ENCODE assay signal across 13 mouse cellular contexts in genomic region chr12:77151471-77151870, GRCm38 (mm10).
"Had no signal": no experiment of that assay in that cellular context is flagged by ENCODE, and none has a peak within 500 bp of the region (broad histone marks: within the 10 kb centered on the region; RNA-seq: fewer than 3 reads in every experiment).

No protein-coding gene starts in this region.

- H3K9me3 ChIP-seq: intestine, embryonic 15.5 days; kidney, embryonic 15.5 days; limb, embryonic 13.5 days; liver, embryonic 12.5 days; midbrain, embryonic 13.5 days had no signal

- H3K27me3 ChIP-seq: intestine, embryonic 15.5 days; kidney, embryonic 15.5 days; limb, embryonic 13.5 days; liver, embryonic 12.5 days; midbrain, embryonic 13.5 days had no signal

- H3K36me3 ChIP-seq: intestine, embryonic 15.5 days; kidney, embryonic 15.5 days; limb, embryonic 13.5 days; liver, embryonic 12.5 days; midbrain, embryonic 13.5 days had no signal

- H3K4me2 ChIP-seq: intestine, embryonic 15.5 days; kidney, embryonic 15.5 days; limb, embryonic 13.5 days; liver, embryonic 12.5 days; midbrain, embryonic 13.5 days had no signal

- H3K27ac ChIP-seq: intestine, embryonic 15.5 days; kidney, embryonic 15.5 days; limb, embryonic 13.5 days; liver, embryonic 12.5 days; midbrain, embryonic 13.5 days; stomach, postnatal 0 days had no signal

- H3K4me1 ChIP-seq: intestine, embryonic 15.5 days; kidney, embryonic 15.5 days; limb, embryonic 13.5 days; midbrain, embryonic 13.5 days had no signal

- ATAC-seq: intestine, embryonic 15.5 days; liver, embryonic 12.5 days; midbrain, embryonic 13.5 days had no signal

- DNase-seq: kidney, adult 2 months; kidney, postnatal 25 days; layer of hippocampus, adult 9-11 months; layer of hippocampus, postnatal 36 days; left cerebral cortex, postnatal 4 days; right cerebral cortex, postnatal 14 days; thymus, postnatal 4 days had no signal

- H3K9ac ChIP-seq: intestine, embryonic 15.5 days; kidney, embryonic 15.5 days; limb, embryonic 13.5 days; liver, embryonic 12.5 days; midbrain, embryonic 13.5 days had no signal

- H3K4me3 ChIP-seq: intestine, embryonic 15.5 days; kidney, embryonic 15.5 days; limb, embryonic 13.5 days; liver, embryonic 12.5 days; midbrain, embryonic 13.5 days had no signal
